ENCODE assay signal across 11 mouse cellular contexts in genomic region chr19:58864006-58864573, GRCm38 (mm10).
"Had no signal": no experiment of that assay in that cellular context is flagged by ENCODE, and none has a peak within 500 bp of the region (broad histone marks: within the 10 kb centered on the region; RNA-seq: fewer than 3 reads in every experiment).

No protein-coding gene starts in this region.

- H3K4me2 ChIP-seq: limb, embryonic 15.5 days; midbrain, embryonic 11.5 days; midbrain, embryonic 15.5 days; neural tube, embryonic 12.5 days had no signal

- DNase-seq: kidney, postnatal 14 days; lung, adult 2 months; lung, postnatal 36 days; right cerebral cortex, postnatal 14 days had no signal

- H3K9me3 ChIP-seq: limb, embryonic 15.5 days; midbrain, embryonic 15.5 days; neural tube, embryonic 12.5 days had no signal

- H3K27me3 ChIP-seq: midbrain, embryonic 15.5 days; neural tube, embryonic 12.5 days had no signal

- H3K9ac ChIP-seq: limb, embryonic 15.5 days; liver, embryonic 14.5 days; midbrain, embryonic 15.5 days; neural tube, embryonic 12.5 days had no signal

- ATAC-seq: lung, postnatal 0 days; midbrain, embryonic 15.5 days had no signal

- H3K36me3 ChIP-seq: limb, embryonic 15.5 days; midbrain, embryonic 15.5 days; neural tube, embryonic 12.5 days had no signal

- H3K4me3 ChIP-seq: limb, embryonic 15.5 days; megakaryocyte, embryonic 14.5 days; midbrain, embryonic 15.5 days; neural tube, embryonic 12.5 days had no signal

- H3K27ac ChIP-seq: limb, embryonic 15.5 days; liver, embryonic 14.5 days; midbrain, embryonic 15.5 days; neural tube, embryonic 12.5 days had no signal
